Mouse (Mus musculus) thymus, adult 2 months (tissue): ENCODE measurements around the gene Cyb561d2. TPM values are rescaled to one million over a fixed set of nuclear protein-coding genes. Genes with fewer than 3 reads are reported as not detected.

Experiments used
- DNase-seq: peaks from one replicate; pipeline ENCODE4 v3.0.0; 2021
- H3K27ac ChIP-seq: fragments of 200-500 bp; 2 replicates; pipeline ENCODE4 v1.5.1; 2012; ENCODE audit warnings: low read length, control low read depth; ENCODE audit not compliant: control insufficient read depth, insufficient read depth
- H3K27me3 ChIP-seq: fragments of 200-500 bp; 2 replicates; pipeline ENCODE4 v1.6.1; 2012; ENCODE audit warnings: mild to moderate bottlenecking, low read length, moderate library complexity, mixed read lengths; ENCODE audit not compliant: control insufficient read depth, insufficient read depth
- H3K36me3 ChIP-seq: fragments of 200-500 bp; 2 replicates; pipeline ENCODE4 v1.6.1; 2012; ENCODE audit warnings: mild to moderate bottlenecking, low read length, moderate library complexity; ENCODE audit not compliant: control insufficient read depth, insufficient read depth
- H3K4me1 ChIP-seq: fragments of 200-500 bp; replicated peaks from 2 replicates; pipeline ENCODE4 v1.6.1; 2012; ENCODE audit warnings: low read length; ENCODE audit not compliant: control insufficient read depth, insufficient read depth
- H3K4me3 ChIP-seq: fragments of 200-500 bp; 2 replicates; pipeline ENCODE4 v1.5.1; 2012; ENCODE audit warnings: mild to moderate bottlenecking, low read length, control low read depth, moderate library complexity; ENCODE audit not compliant: control insufficient read depth, insufficient read depth
- CTCF ChIP-seq: fragments of 200-500 bp; IDR thresholded peaks from 2 replicates; pipeline ENCODE4 v1.5.1; 2012; ENCODE audit warnings: mild to moderate bottlenecking, control low read depth, low read length, moderate library complexity, borderline replicate concordance; ENCODE audit not compliant: control insufficient read depth, poor library complexity, insufficient read depth; ENCODE audit errors: extremely low read depth
- POLR2A ChIP-seq: fragments of 200-500 bp; IDR thresholded peaks from 2 replicates; pipeline ENCODE4 v1.6.1; 2012; ENCODE audit warnings: mild to moderate bottlenecking, low read length, control low read depth, moderate library complexity; ENCODE audit not compliant: control insufficient read depth, poor library complexity, insufficient read depth; ENCODE audit errors: extremely low read depth
- whole genome bisulfite sequencing: fragments of 180-500 bp; shearing (Covaris S2); methylation state at CpG from one replicate; pipeline ENCODE4 v1.1.7; 2018; 5-methylcytosine and 5-hydroxymethylcytosine counted together
- polyA plus RNA-seq: library from polyadenylated mRNA; depleted of rRNA; stranded (reverse); fragments of >200 nt; gene quantifications from 2 replicates; pipeline ENCODE4 v1.2.3, GENCODE M21; 2012

Cyb561d2 gene
- polyA plus RNA-seq, 1 experiment, result 84.3 TPM

GRCm38 (mm10) chr9:107521711-107522399, 20.1 kb downstream of the Cyb561d2 start:
- TF ChIP-seq POLR2A (no peak), CTCF (no peak)
- peak overlapping the region; percentile 29 for H3K4me3 ChIP-seq
- H3K36me3 ChIP-seq, result no peaks in the 10 kb centered on the region
- H3K27ac ChIP-seq, result peak overlapping the region; percentile 55
- H3K27me3 ChIP-seq, result no peaks in the 10 kb centered on the region
- H3K4me1 ChIP-seq, result peaks cover 24% of the 10 kb centered on the region
- 11% methylated on average over 25 of the region's 25 CpGs for WGBS
- DNase-seq, result peak; percentile 68

GRCm38 (mm10) chr9:107521190-107521589, 20.8 kb downstream of the Cyb561d2 start:
- H3K36me3 ChIP-seq, result no peaks in the 10 kb centered on the region
- H3K27ac ChIP-seq, result peak overlapping the region; percentile 55
- H3K4me3 ChIP-seq, result no peak overlapping the region
- WGBS, result 4% methylated on average over 5 of the region's 5 CpGs
- H3K27me3 ChIP-seq, result no peaks in the 10 kb centered on the region
- no peak for TF ChIP-seq CTCF
- no peak for TF ChIP-seq POLR2A
- DNase-seq, result peak; percentile 64
- peaks cover 18% of the 10 kb centered on the region for H3K4me1 ChIP-seq

- Histone ChIP-seq H3K36me3 (no peaks in the 10 kb centered on the region), H3K27me3 (no peaks in the 10 kb centered on the region), H3K4me3 (no peak overlapping the region), H3K27ac (no peak overlapping the region), H3K4me1 (peaks cover 17% of the 10 kb centered on the region)
- no peak for DNase-seq
- no peak for TF ChIP-seq POLR2A
- WGBS, result 90% methylated on average over 6 of the region's 6 CpGs
Measured at GRCm38 (mm10) chr9:107520331-107520730, 21.7 kb downstream of the Cyb561d2 start.

- TF ChIP-seq CTCF (peak; percentile 99), POLR2A (no peak)
- DNase-seq, result peak; percentile 84
- 31% methylated on average over 14 of the region's 14 CpGs for WGBS
Measured at GRCm38 (mm10) chr9:107514303-107514955, 27.6 kb downstream of the Cyb561d2 start.

GRCm38 (mm10) chr9:107512326-107512725, 29.7 kb downstream of the Cyb561d2 start:
- no peak overlapping the region for H3K27ac ChIP-seq
- H3K4me1 ChIP-seq, result no peaks in the 10 kb centered on the region
- WGBS, result 88% methylated on average over 16 of the region's 16 CpGs
- no peak for TF ChIP-seq POLR2A
- no peak for TF ChIP-seq CTCF
- no peaks in the 10 kb centered on the region for H3K36me3 ChIP-seq
- H3K4me3 ChIP-seq, result no peak overlapping the region
- no peak for DNase-seq
- no peaks in the 10 kb centered on the region; the same call in 1 of the 2 replicates for H3K27me3 ChIP-seq

More at GRCm38 (mm10) chr9:107514303-107514955, 27.6 kb downstream of the Cyb561d2 start:
- H3K4me1 ChIP-seq, result no peaks in the 10 kb centered on the region
- no peaks in the 10 kb centered on the region; the same call in 1 of the 2 replicates for H3K27me3 ChIP-seq
- no peak overlapping the region for H3K27ac ChIP-seq
- no peaks in the 10 kb centered on the region for H3K36me3 ChIP-seq
- H3K4me3 ChIP-seq, result no peak overlapping the region

- no peak overlapping the region for H3K4me3 ChIP-seq
- DNase-seq, result no peak
- no peak for TF ChIP-seq CTCF
- TF ChIP-seq POLR2A, result no peak
- H3K36me3 ChIP-seq, result no peaks in the 10 kb centered on the region
- WGBS, result 64% methylated on average over 8 of the region's 8 CpGs
- no peak overlapping the region for H3K27ac ChIP-seq
- H3K4me1 ChIP-seq, result no peaks in the 10 kb centered on the region
- no peaks in the 10 kb centered on the region; the same call in 1 of the 2 replicates for H3K27me3 ChIP-seq
Measured at GRCm38 (mm10) chr9:107511436-107511835, 30.6 kb downstream of the Cyb561d2 start.
